Mouse (Mus musculus) liver, embryonic 18 days (tissue): ENCODE results near the gene Gm29582. TPM values are rescaled to one million over a fixed set of nuclear protein-coding genes. Genes with fewer than 3 reads are reported as not detected.

Source experiments
- polyA plus RNA-seq: library from polyadenylated mRNA; depleted of rRNA; stranded (reverse); fragments of >200 nt; gene quantifications from 2 replicates; pipeline ENCODE4 v1.2.3, GENCODE M21; 2012; rRNA removed

Gm29582 gene
- polyA plus RNA-seq: not detected in 2 replicates

DNA sequence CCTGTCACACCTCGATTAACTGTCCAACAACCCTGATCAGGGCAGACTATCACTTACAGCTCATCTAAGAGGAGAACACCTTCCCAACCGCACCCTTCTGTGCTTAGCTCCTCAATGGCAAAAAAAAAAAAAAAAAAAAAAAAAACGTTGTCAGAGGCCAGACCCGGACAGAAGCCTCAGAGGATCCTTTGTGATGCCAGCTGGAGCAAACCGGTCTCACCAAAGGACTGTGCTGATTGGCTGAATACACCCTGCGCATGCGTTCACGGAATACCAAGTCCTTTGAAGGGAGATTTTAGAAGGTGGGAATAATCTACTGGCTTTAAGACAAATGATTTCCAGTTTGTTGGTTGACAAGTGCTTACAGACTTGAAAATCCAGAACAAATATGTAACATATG lies at the start of gene Gm29582:
Gene Gm29582 (minus strand): TSS at position 101 of the 400 bp plus-strand sequence.

